Mouse (Mus musculus) intestine, embryonic 15.5 days (tissue): ENCODE results near the gene St6galnac1. TPM values are rescaled to one million over a fixed set of nuclear protein-coding genes. Genes with fewer than 3 reads are reported as not detected.

Experiments
- ATAC-seq: fragments of 200-750 bp; cut with Nextera tagmentation; 2 replicates; pipeline ENCODE4 v1.8.0; 2017; ENCODE audit warnings: moderate TSS enrichment, moderate library complexity
- H3K27ac ChIP-seq: fragments of 300-500 bp; sonication (generic); 2 replicates; pipeline ENCODE4 v1.5.1; 2015; ENCODE audit warnings: mild to moderate bottlenecking, inconsistent platforms
- H3K27me3 ChIP-seq: fragments of 300-500 bp; sonication (generic); replicated peaks from 2 replicates; pipeline ENCODE4 v1.6.1; 2015; ENCODE audit warnings: inconsistent platforms
- H3K36me3 ChIP-seq: fragments of 300-500 bp; sonication (generic); 2 replicates; pipeline ENCODE4 v1.6.1; 2015; ENCODE audit warnings: inconsistent platforms
- H3K4me1 ChIP-seq: fragments of 300-500 bp; sonication (generic); replicated peaks from 2 replicates; pipeline ENCODE4 v1.6.1; 2015; ENCODE audit warnings: inconsistent platforms
- H3K4me2 ChIP-seq: fragments of 300-500 bp; sonication (generic); replicated peaks from 2 replicates; pipeline ENCODE4 v1.6.1; 2015; ENCODE audit warnings: mild to moderate bottlenecking, inconsistent platforms
- H3K4me3 ChIP-seq: fragments of 300-500 bp; sonication (generic); replicated peaks from 2 replicates; pipeline ENCODE4 v1.5.1; 2015; ENCODE audit warnings: inconsistent platforms
- H3K9ac ChIP-seq: fragments of 300-500 bp; sonication (generic); 2 replicates; pipeline ENCODE4 v1.6.1; 2015; ENCODE audit warnings: inconsistent platforms
- H3K9me3 ChIP-seq: fragments of 300-500 bp; sonication (generic); 2 replicates; pipeline ENCODE4 v1.6.1; 2016; ENCODE audit warnings: inconsistent platforms
- WGBS: fragments of 180-500 bp; shearing (Covaris S2); methylation state at CpG from one replicate; pipeline ENCODE4 v1.1.7; 2015; 5-methylcytosine and 5-hydroxymethylcytosine counted together
- polyA plus RNA-seq: library from polyadenylated mRNA; unstranded; fragments of >200 nt; fragmentation: Nextera tagmentation; extraction: Ambion mirVana; gene quantifications from 2 replicates; pipeline ENCODE4 v1.2.1, GENCODE M21; 2015

The St6galnac1 gene
- polyA plus RNA-seq, 1 experiment from 2014 or later, result not detected

DNA sequence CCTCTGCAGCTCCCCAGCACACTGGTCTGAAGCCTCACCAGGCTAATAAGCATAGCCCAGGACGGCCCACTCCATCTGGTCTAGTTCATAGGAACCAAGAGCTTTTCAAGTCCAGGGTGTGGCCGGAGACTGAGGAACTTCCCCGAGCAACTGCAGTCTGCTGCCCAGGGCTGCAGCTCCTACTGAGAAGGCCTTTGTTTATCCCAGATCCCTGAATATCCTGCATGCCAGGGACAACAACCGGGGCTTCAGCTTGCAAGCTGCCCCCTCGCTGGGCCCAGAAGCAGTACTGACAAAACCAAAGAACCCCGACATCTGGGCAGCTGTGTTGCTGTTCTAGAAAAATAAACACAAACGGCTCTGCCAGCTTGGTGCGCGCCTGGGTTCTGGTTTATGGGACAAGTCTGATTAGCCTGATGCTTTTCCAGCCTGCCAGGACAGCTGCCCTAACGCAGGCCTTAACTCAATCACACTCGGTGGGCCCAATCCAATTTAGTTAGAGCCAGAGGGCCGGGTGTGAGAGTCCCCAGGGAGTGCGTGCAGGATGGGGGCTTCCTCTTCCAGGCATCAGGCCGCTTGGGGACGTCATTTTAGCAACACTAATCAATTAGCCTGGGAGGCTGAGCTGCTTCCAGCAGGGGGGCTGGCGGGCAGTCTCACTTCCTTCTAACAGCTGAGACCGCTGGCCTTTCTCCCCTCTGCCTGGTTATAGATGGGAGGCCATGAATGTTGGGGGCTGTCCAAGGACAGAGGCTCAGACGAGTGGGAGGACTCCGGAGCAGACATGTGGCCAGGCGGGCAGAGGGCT is 39.0 kb upstream of the St6galnac1 start:
- no peak overlapping the region for H3K4me3 ChIP-seq
- peaks cover 51% of the 10 kb centered on the region for H3K4me1 ChIP-seq
- H3K36me3 ChIP-seq, result no peaks in the 10 kb centered on the region
- ATAC-seq, result peak; percentile 35
- no peak overlapping the region for H3K4me2 ChIP-seq
- WGBS, result 20% methylated on average over 20 of the region's 20 CpGs
- no peaks in the 10 kb centered on the region for H3K27me3 ChIP-seq
- no peaks in the 10 kb centered on the region for H3K9me3 ChIP-seq
- no peak overlapping the region; the same call in 1 of the 2 replicates for H3K9ac ChIP-seq
- peak overlapping the region; percentile 84 for H3K27ac ChIP-seq

- Histone ChIP-seq H3K4me1 (peaks cover 50% of the 10 kb centered on the region), H3K4me2 (no peak overlapping the region)
- 77% methylated on average over 13 of the region's 13 CpGs for whole genome bisulfite sequencing
Observed at GRCm38 (mm10) chr11:116813610-116814009, 38.3 kb upstream of the St6galnac1 start.

DNA sequence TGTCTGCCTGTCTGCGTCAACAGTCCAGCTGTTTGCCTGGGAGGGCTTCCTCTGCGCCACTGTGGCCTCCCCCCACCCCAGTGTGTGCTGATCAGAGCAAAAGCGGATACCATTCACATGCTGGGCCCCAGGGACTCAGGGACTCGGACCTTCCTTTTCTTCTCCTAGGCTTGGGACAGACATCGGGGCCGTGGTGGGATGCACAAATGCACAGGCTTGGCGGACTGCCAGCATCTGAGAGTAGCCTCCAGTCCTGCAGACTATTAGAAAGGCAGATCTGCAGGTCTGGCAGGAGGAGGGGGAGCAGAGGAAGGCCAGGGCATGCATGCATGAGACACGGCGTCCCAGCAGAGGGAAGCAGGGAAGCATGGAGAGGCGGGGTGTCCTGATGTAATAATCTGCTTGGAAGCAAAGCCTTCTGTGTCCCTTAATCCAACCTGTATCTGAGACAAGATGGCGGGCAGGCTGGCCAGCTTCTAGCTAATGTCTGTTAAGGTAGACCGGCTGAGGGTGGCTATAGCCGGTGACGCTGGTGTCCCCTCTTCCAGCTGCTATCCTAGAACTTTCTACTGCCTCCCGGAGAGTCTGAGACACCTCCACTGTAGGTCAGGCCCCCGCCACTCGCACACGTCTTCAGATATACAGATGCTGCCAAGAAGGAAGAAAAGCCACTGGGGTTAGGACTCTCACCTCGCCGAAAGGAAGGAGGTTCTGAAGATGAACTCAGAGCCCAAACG is 37.7 kb upstream of the St6galnac1 start:
- peak overlapping the region; percentile 13; the same call in 1 of the 2 replicates for H3K4me2 ChIP-seq
- no peaks in the 10 kb centered on the region for H3K9me3 ChIP-seq
- H3K9ac ChIP-seq, result no peak overlapping the region
- H3K27ac ChIP-seq, result peak overlapping the region; percentile 84
- H3K36me3 ChIP-seq, result no peaks in the 10 kb centered on the region
- WGBS, result 52% methylated on average over 21 of the region's 21 CpGs
- H3K4me3 ChIP-seq, result no peak overlapping the region
- H3K4me1 ChIP-seq, result peaks cover 47% of the 10 kb centered on the region
- H3K27me3 ChIP-seq, result no peaks in the 10 kb centered on the region
- ATAC-seq, result peak; percentile 34; the same call in 1 of the 2 replicates

More at GRCm38 (mm10) chr11:116813610-116814009, 38.3 kb upstream of the St6galnac1 start:
- Histone ChIP-seq H3K9me3 (no peaks in the 10 kb centered on the region), H3K4me3 (no peak overlapping the region), H3K9ac (no peak overlapping the region; the same call in 1 of the 2 replicates), H3K36me3 (no peaks in the 10 kb centered on the region), H3K27me3 (no peaks in the 10 kb centered on the region), H3K27ac (peak overlapping the region; percentile 84)
- no peak for ATAC-seq

- H3K9me3 ChIP-seq, result no peaks in the 10 kb centered on the region
- peak overlapping the region; percentile 22 for H3K4me3 ChIP-seq
- peaks cover 43% of the 10 kb centered on the region for H3K4me1 ChIP-seq
- H3K9ac ChIP-seq, result peak overlapping the region; percentile 34; the same call in 1 of the 2 replicates
- H3K36me3 ChIP-seq, result no peaks in the 10 kb centered on the region
- peak overlapping the region; percentile 79 for H3K27ac ChIP-seq
- H3K4me2 ChIP-seq, result peak overlapping the region; percentile 64
- H3K27me3 ChIP-seq, result no peaks in the 10 kb centered on the region
- WGBS, result 12% methylated on average over 32 of the region's 32 CpGs
- peak; percentile 75 for ATAC-seq
Observed at GRCm38 (mm10) chr11:116810983-116811901, 35.9 kb upstream of the St6galnac1 start.

DNA sequence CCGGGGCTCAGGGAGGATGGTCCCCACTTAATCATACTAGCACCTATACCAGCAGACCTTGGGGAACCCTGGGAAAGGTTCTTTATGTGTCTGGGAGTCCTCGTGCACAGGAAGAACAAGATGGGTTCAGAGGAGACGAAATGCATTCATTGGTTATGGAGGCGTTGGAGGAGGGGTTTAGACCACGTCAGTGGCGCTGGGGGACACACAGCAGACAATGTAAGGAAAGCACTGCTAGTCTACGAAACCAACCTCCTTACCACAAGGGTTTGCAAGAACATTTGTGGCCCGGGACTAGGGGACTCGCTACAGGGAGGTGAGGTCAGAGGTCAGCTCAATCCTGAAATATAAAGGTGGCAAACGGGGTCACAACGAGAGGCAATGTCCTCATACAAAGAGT is 35.2 kb upstream of the St6galnac1 start:
- ATAC-seq, result no peak
- Histone ChIP-seq H3K27me3 (no peaks in the 10 kb centered on the region), H3K9ac (no peak overlapping the region), H3K4me3 (no peak overlapping the region), H3K36me3 (no peaks in the 10 kb centered on the region), H3K4me2 (no peak overlapping the region), H3K27ac (no peak overlapping the region), H3K9me3 (no peaks in the 10 kb centered on the region), H3K4me1 (peaks cover 43% of the 10 kb centered on the region)
- 80% methylated on average over 11 of the region's 11 CpGs for WGBS

DNA sequence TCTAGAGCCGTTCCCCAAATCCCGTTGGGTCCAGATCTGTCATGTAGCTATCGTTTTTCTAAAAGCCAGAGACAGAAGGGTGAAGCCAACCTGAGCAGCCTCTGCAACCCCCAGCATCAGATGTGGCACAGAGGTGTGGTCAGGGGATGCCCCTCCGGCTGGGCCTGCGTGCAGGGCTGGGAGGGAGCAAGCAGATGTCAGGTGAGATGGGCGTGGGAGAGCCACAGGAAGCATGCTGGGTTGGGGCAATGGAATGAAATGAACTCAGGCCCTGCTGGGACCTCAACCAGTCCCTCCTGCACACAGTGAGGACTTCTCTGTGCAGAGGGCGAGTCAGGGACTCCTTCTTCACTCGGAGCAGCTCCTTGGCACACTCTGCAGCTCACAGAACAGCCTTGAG is 34.2 kb upstream of the St6galnac1 start:
- WGBS, result 79% methylated on average over 8 of the region's 8 CpGs
- no peaks in the 10 kb centered on the region for H3K36me3 ChIP-seq
- H3K27ac ChIP-seq, result peak overlapping the region; percentile 3; the same call in 1 of the 2 replicates
- H3K4me2 ChIP-seq, result no peak overlapping the region
- peaks cover 34% of the 10 kb centered on the region for H3K4me1 ChIP-seq
- no peaks in the 10 kb centered on the region for H3K9me3 ChIP-seq
- H3K9ac ChIP-seq, result no peak overlapping the region
- no peaks in the 10 kb centered on the region for H3K27me3 ChIP-seq
- no peak for ATAC-seq
- H3K4me3 ChIP-seq, result no peak overlapping the region

- Histone ChIP-seq H3K27ac (0 out of 2 replicates have a peak overlapping the region, but pooled peaks have one; percentile 14), H3K9me3 (no peaks in the 10 kb centered on the region), H3K9ac (no peak overlapping the region), H3K36me3 (no peaks in the 10 kb centered on the region), H3K4me3 (no peak overlapping the region), H3K27me3 (no peaks in the 10 kb centered on the region), H3K4me1 (peaks cover 28% of the 10 kb centered on the region), H3K4me2 (no peak overlapping the region)
- WGBS, result 84% methylated on average over 11 of the region's 11 CpGs
- no peak for ATAC-seq
Observed at GRCm38 (mm10) chr11:116808811-116809395, 33.6 kb upstream of the St6galnac1 start.

GRCm38 (mm10) chr11:116807938-116808606 is 32.8 kb upstream of the St6galnac1 start:
- peak; percentile 62 for ATAC-seq
- no peaks in the 10 kb centered on the region for H3K27me3 ChIP-seq
- no peaks in the 10 kb centered on the region for H3K9me3 ChIP-seq
- 16% methylated on average over 7 of the region's 7 CpGs for WGBS
- H3K27ac ChIP-seq, result peak overlapping the region; percentile 71; the same call in 1 of the 2 replicates
- no peaks in the 10 kb centered on the region for H3K36me3 ChIP-seq
- no peak overlapping the region for H3K9ac ChIP-seq
- H3K4me1 ChIP-seq, result peaks cover 20% of the 10 kb centered on the region
- H3K4me2 ChIP-seq, result no peak overlapping the region
- H3K4me3 ChIP-seq, result no peak overlapping the region

DNA sequence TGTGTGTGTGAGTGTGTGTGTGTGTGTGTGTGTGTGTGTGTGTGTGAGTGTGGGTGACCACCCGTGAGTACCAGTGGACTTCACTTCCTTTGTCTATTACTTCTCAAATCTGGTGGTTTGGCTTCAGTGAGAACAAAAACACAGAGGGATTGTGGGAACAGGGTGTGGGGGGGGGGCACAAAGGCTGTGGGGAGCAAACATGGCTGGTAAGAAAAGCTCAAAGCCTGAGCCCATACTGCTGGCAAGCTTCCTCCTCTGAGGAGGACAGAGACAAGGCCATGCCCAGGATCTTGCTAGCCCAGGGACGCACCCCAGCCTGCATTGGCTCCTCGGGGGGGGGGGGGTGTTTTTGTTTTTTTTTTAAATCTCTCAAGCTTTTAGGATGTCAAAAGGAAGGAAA is 32.2 kb upstream of the St6galnac1 start:
- 55% methylated on average over 3 of the region's 3 CpGs for WGBS
- Histone ChIP-seq H3K4me3 (no peak overlapping the region), H3K27me3 (no peaks in the 10 kb centered on the region)

DNA sequence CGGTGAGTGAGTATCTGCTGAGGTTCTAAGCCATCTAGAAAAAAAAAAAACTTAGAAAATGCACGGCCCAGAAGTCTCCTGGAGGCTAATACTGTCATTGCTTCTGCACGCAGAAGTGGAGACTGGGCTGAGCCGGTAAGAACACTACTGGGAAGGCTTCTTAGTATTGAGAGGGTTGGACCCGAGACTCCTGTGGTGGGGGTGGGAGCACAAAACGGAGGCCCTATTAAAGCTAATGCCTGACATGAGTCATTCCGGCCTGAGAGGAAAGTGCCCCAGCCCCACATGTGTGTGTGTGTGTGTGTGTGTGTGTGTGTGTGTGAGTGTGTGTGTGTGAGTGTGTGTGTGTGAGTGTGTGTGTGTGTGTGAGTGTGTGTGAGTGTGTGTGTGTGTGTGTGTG is 31.8 kb upstream of the St6galnac1 start:
- no peak overlapping the region for H3K4me3 ChIP-seq
- ATAC-seq, result no peak
- WGBS, result 51% methylated on average over 7 of the region's 7 CpGs
- H3K27ac ChIP-seq, result no peak overlapping the region
- H3K36me3 ChIP-seq, result no peaks in the 10 kb centered on the region
- peaks cover 12% of the 10 kb centered on the region for H3K4me1 ChIP-seq
- H3K9ac ChIP-seq, result no peak overlapping the region
- no peaks in the 10 kb centered on the region for H3K27me3 ChIP-seq
- H3K4me2 ChIP-seq, result no peak overlapping the region
- H3K9me3 ChIP-seq, result no peaks in the 10 kb centered on the region

More for the DNA sequence above, 32.2 kb upstream of the St6galnac1 start:
- Histone ChIP-seq H3K4me2 (no peak overlapping the region), H3K27ac (peak overlapping the region; percentile 71; the same call in 1 of the 2 replicates), H3K36me3 (no peaks in the 10 kb centered on the region), H3K4me1 (peaks cover 15% of the 10 kb centered on the region), H3K9ac (no peak overlapping the region), H3K9me3 (no peaks in the 10 kb centered on the region)
- no peak for ATAC-seq
